Mouse (Mus musculus) MEL (cell line): Measurements from ENCODE around the gene Ndufs1. TPM values are rescaled to one million over a fixed set of nuclear protein-coding genes. Genes with fewer than 3 reads are reported as not detected.

Experiments used
- DNase-seq: peaks from one replicate; pipeline ENCODE4 v3.0.0; 2011; ENCODE audit warnings: low read depth, low spot score
- H3K27ac ChIP-seq: 2 replicates; pipeline ENCODE4 v1.5.1; 2012; ENCODE audit warnings: low read depth, mild to moderate bottlenecking, control low read depth, low read length, moderate library complexity; ENCODE audit not compliant: control insufficient read depth
- H3K27me3 ChIP-seq, 2 experiments: fragments of 150-350 bp in 1 of 2; sonication (generic) in 1 of 2; 2 replicates each; pipeline ENCODE4 v1.6.1; 2012; ENCODE audit warnings: low read length in 2 of 2, mild to moderate bottlenecking in 2 of 2, improper control_type of control experiment in 1 of 2, moderate library complexity in 1 of 2; ENCODE audit not compliant: insufficient read depth in 2 of 2, control insufficient read depth in 1 of 2
- H3K36me3 ChIP-seq, 2 experiments: 2 replicates each; pipeline ENCODE4 v1.6.1; 2012 to 2014; ENCODE audit warnings: low read length in 2 of 2, improper control_type of control experiment in 1 of 2, inconsistent platforms in 1 of 2, mild to moderate bottlenecking in 1 of 2; ENCODE audit not compliant: insufficient read depth in 2 of 2, control insufficient read depth in 1 of 2
- H3K4me1 ChIP-seq, 2 experiments: fragments of 150-350 bp in 1 of 2; sonication (generic) in 1 of 2; 2 replicates each; pipeline ENCODE4 v1.6.1; 2012; ENCODE audit warnings: low read length in 2 of 2, improper control_type of control experiment in 1 of 2, mild to moderate bottlenecking in 1 of 2; ENCODE audit not compliant: insufficient read depth in 2 of 2, control insufficient read depth in 1 of 2
- H3K4me3 ChIP-seq, 2 experiments: fragments of 150-350 bp in 1 of 2; sonication (generic) in 1 of 2; 2 replicates each; pipeline ENCODE4 v1.5.1; 2012; ENCODE audit warnings: low read depth in 2 of 2, low read length in 2 of 2, mild to moderate bottlenecking in 2 of 2, moderate library complexity in 2 of 2, control low read depth in 1 of 2, improper control_type of control experiment in 1 of 2; ENCODE audit not compliant: control insufficient read depth in 1 of 2, insufficient read depth in 1 of 2
- H3K79me2 ChIP-seq: 2 replicates; pipeline ENCODE4 v1.6.1; 2012; ENCODE audit warnings: mild to moderate bottlenecking, low read length, moderate library complexity; ENCODE audit not compliant: control insufficient read depth, poor library complexity, insufficient read depth
- H3K9ac ChIP-seq: 2 replicates; pipeline ENCODE4 v1.6.1; 2012; ENCODE audit warnings: low read depth, mild to moderate bottlenecking, control low read depth, low read length, moderate library complexity; ENCODE audit not compliant: control insufficient read depth, poor library complexity, severe bottlenecking
- H3K9me3 ChIP-seq: fragments of 150-350 bp; sonication (generic); replicated peaks from 2 replicates; pipeline ENCODE4 v1.6.1; 2012; ENCODE audit warnings: mild to moderate bottlenecking, low read length, improper control_type of control experiment, moderate library complexity; ENCODE audit not compliant: insufficient read depth
- BHLHE40 ChIP-seq: IDR thresholded peaks from 2 replicates; pipeline ENCODE4 v1.6.1; 2012; ENCODE audit warnings: low read depth, mild to moderate bottlenecking, inconsistent platforms, low read length, improper control_type of control experiment, borderline replicate concordance
- CHD1 ChIP-seq: IDR thresholded peaks from 2 replicates; pipeline ENCODE4 v1.6.1; 2012; ENCODE audit warnings: low read depth, mild to moderate bottlenecking, inconsistent platforms, low read length, improper control_type of control experiment
- CTCF ChIP-seq, 3 experiments: IDR thresholded peaks in 2 of 3; conservative IDR thresholded peaks in 1 of 3; 2 replicates each; pipeline ENCODE4 v1.5.1; 2011 to 2012; ENCODE audit warnings: low read length in 3 of 3, low read depth in 2 of 3, mild to moderate bottlenecking in 2 of 3, improper control_type of control experiment in 1 of 3, inconsistent platforms in 1 of 3, mixed read lengths in 1 of 3, moderate library complexity in 1 of 3; ENCODE audit not compliant: control insufficient read depth in 1 of 3, insufficient read depth in 1 of 3, poor library complexity in 1 of 3, severe bottlenecking in 1 of 3
- ELF1 ChIP-seq: IDR thresholded peaks from 2 replicates; pipeline ENCODE4 v1.6.1; 2014; ENCODE audit warnings: low read depth, mild to moderate bottlenecking, inconsistent platforms, low read length, improper control_type of control experiment, moderate library complexity
- ETS1 ChIP-seq: IDR thresholded peaks from 2 replicates; pipeline ENCODE4 v1.6.1; 2012; ENCODE audit warnings: low read depth, mild to moderate bottlenecking, inconsistent platforms, low read length, improper control_type of control experiment, moderate library complexity
- JUND ChIP-seq: IDR thresholded peaks from 2 replicates; pipeline ENCODE4 v1.6.1; 2011; ENCODE audit warnings: low read depth, mild to moderate bottlenecking, improper control_type of control experiment, low read length
- MEF2A ChIP-seq: IDR thresholded peaks from 2 replicates; pipeline ENCODE4 v1.6.1; 2014; ENCODE audit warnings: low read depth, mild to moderate bottlenecking, inconsistent platforms, low read length, improper control_type of control experiment; ENCODE audit not compliant: poor library complexity, insufficient replicate concordance, severe bottlenecking; ENCODE audit errors: extremely low read depth
- MXI1 ChIP-seq: IDR thresholded peaks from 2 replicates; pipeline ENCODE4 v1.6.1; 2011; ENCODE audit warnings: mild to moderate bottlenecking, low read depth, low read length, improper control_type of control experiment
- MYC ChIP-seq: IDR thresholded peaks from 2 replicates; pipeline ENCODE4 v1.6.1; 2011; ENCODE audit warnings: low read depth, mild to moderate bottlenecking, low read length, improper control_type of control experiment, moderate library complexity
- NRF1 ChIP-seq: IDR thresholded peaks from 2 replicates; pipeline ENCODE4 v1.6.1; 2014; ENCODE audit warnings: low read depth, mild to moderate bottlenecking, inconsistent platforms, low read length, improper control_type of control experiment, moderate library complexity; ENCODE audit not compliant: poor library complexity, insufficient read depth, severe bottlenecking
- RAD21 ChIP-seq: IDR thresholded peaks from 2 replicates; pipeline ENCODE4 v1.6.1; 2011; ENCODE audit warnings: mild to moderate bottlenecking, low read depth, low read length, improper control_type of control experiment
- RCOR1 ChIP-seq: IDR thresholded peaks from 2 replicates; pipeline ENCODE4 v1.6.1; 2012; ENCODE audit warnings: low read depth, mild to moderate bottlenecking, inconsistent platforms, low read length, improper control_type of control experiment
- SIN3A ChIP-seq: IDR thresholded peaks from 2 replicates; pipeline ENCODE4 v1.6.1; 2012; ENCODE audit warnings: low read length, improper control_type of control experiment, inconsistent platforms
- TAL1 ChIP-seq: IDR thresholded peaks from 2 replicates; pipeline ENCODE4 v1.6.1; 2012; ENCODE audit warnings: mild to moderate bottlenecking, inconsistent platforms, low read length, moderate library complexity, mixed read lengths
- USF2 ChIP-seq, 2 experiments: IDR thresholded peaks; 2 replicates each; pipeline ENCODE4 v1.6.1; 2011 to 2012; ENCODE audit warnings: improper control_type of control experiment in 2 of 2, low read length in 2 of 2, borderline replicate concordance in 1 of 2, inconsistent platforms in 1 of 2, low read depth in 1 of 2, mild to moderate bottlenecking in 1 of 2; ENCODE audit not compliant: insufficient read depth in 1 of 2
- ZC3H11A ChIP-seq: IDR thresholded peaks from 2 replicates; pipeline ENCODE4 v1.6.1; 2012; ENCODE audit warnings: low read depth, mild to moderate bottlenecking, inconsistent platforms, low read length, improper control_type of control experiment
- ZKSCAN1 ChIP-seq: IDR thresholded peaks from 2 replicates; pipeline ENCODE4 v1.6.1; 2012; ENCODE audit warnings: low read depth, mild to moderate bottlenecking, inconsistent platforms, low read length, improper control_type of control experiment, moderate library complexity
- ZMIZ1 ChIP-seq: IDR thresholded peaks from 2 replicates; pipeline ENCODE4 v1.6.1; 2012; ENCODE audit warnings: low read depth, mild to moderate bottlenecking, inconsistent platforms, low read length, improper control_type of control experiment, moderate library complexity
- ZNF384 ChIP-seq: IDR thresholded peaks from 2 replicates; pipeline ENCODE4 v1.6.1; 2012; ENCODE audit warnings: low read depth, mild to moderate bottlenecking, inconsistent platforms, low read length, improper control_type of control experiment
- polyA plus RNA-seq, 2 experiments: library from polyadenylated mRNA; stranded (reverse) in 1 of 2; unstranded in 1 of 2; fragments of >175 nt in 1 of 2; fragments of >200 nt in 1 of 2; gene quantifications; 2 replicates each; pipeline versions ENCODE4 v1.2.1 to v1.2.4; 2012; ENCODE audit warnings: low replicate concordance in 2 of 2, low read depth in 1 of 2; ENCODE audit not compliant: insufficient read length in 2 of 2, insufficient read depth in 1 of 2, missing spikeins in 1 of 2
- total RNA-seq: library from RNA; depleted of rRNA; stranded (reverse); fragments of 300-350 nt; gene quantifications from 2 replicates; pipeline ENCODE4 v1.2.3, GENCODE M21; 2012

Gene Ndufs1
- total and polyA plus RNA-seq, 3 experiments, result 124 to 163 (median 139) TPM

- TF ChIP-seq ZMIZ1 (no peak), MEF2A (no peak), ZC3H11A (no peak)
- TF ChIP-seq, all 39 proteins: peak for 4
Observed at GRCm38 (mm10) chr1:63225009-63225408, 48.4 kb upstream of the Ndufs1 start (continued).

- H3K27ac ChIP-seq, result no peak overlapping the region
- peak; percentile 17 to 28 (median 20); a peak in 2 of 6 replicates for TF ChIP-seq CTCF (IDR thresholded peaks at IDR 0.05 in 2 of 3, conservative IDR thresholded peaks at IDR 0.05 in 1 of 3; ENCODE audit: control insufficient read depth in 1 of 3, insufficient read depth in 1 of 3, low read depth in 2 of 3, low read length in 3 of 3, poor library complexity in 1 of 3, severe bottlenecking in 1 of 3)
- TF ChIP-seq ZNF384, result no peak
- no peak for TF ChIP-seq NRF1
- TF ChIP-seq, all 39 proteins: peak for 1
- Histone ChIP-seq H3K27me3 (no peaks in the 10 kb centered on the region), H3K4me1 (no peaks in the 10 kb centered on the region), H3K79me2 (no peaks in the 10 kb centered on the region), H3K9me3 (no peaks in the 10 kb centered on the region), H3K4me3 (no peak overlapping the region), H3K36me3 (no peaks in the 10 kb centered on the region), H3K9ac (no peak overlapping the region)
- no peak for DNase-seq
Observed at GRCm38 (mm10) chr1:63219277-63219676, 42.6 kb upstream of the Ndufs1 start.

- TF ChIP-seq JUND (no peak), ETS1 (no peak), TAL1 (no peak), RAD21 (no peak), BHLHE40 (no peak), USF2 (IDR thresholded peaks at IDR 0.05; ENCODE audit: borderline replicate concordance in 1 of 2, insufficient read depth in 1 of 2, low read depth in 1 of 2, low read length in 2 of 2) (no peak), MXI1 (no peak), ELF1 (no peak), ZKSCAN1 (no peak), ZMIZ1 (no peak), MYC (no peak), CHD1 (no peak), RCOR1 (no peak), ZNF384 (no peak), SIN3A (no peak)
- H3K9ac ChIP-seq, result no peak overlapping the region
- DNase-seq, result no peak
- H3K9me3 ChIP-seq, result no peaks in the 10 kb centered on the region
- no peak overlapping the region for H3K27ac ChIP-seq
- H3K36me3 ChIP-seq, result no peaks in the 10 kb centered on the region
- H3K4me3 ChIP-seq, result no peak overlapping the region
- H3K4me1 ChIP-seq, result no peaks in the 10 kb centered on the region
- H3K79me2 ChIP-seq, result no peaks in the 10 kb centered on the region
- no peaks in the 10 kb centered on the region for H3K27me3 ChIP-seq
Observed at GRCm38 (mm10) chr1:63214631-63215030, 38.0 kb upstream of the Ndufs1 start.
